Mouse (Mus musculus) c-Kit-negative CD71-positive TER-119-positive erythroid progenitor cells, embryonic 14.5 days (primary cell): ENCODE data around the gene Stx11.
A peak's percentile ranks its signal among the peaks of the same experiment; 100 is the strongest.

Experiments used
- DNase-seq: peaks from one replicate; pipeline ENCODE4 v3.0.0-alpha.2; 2013; ENCODE audit warnings: low read depth, low spot score

The Stx11 gene

DNA sequence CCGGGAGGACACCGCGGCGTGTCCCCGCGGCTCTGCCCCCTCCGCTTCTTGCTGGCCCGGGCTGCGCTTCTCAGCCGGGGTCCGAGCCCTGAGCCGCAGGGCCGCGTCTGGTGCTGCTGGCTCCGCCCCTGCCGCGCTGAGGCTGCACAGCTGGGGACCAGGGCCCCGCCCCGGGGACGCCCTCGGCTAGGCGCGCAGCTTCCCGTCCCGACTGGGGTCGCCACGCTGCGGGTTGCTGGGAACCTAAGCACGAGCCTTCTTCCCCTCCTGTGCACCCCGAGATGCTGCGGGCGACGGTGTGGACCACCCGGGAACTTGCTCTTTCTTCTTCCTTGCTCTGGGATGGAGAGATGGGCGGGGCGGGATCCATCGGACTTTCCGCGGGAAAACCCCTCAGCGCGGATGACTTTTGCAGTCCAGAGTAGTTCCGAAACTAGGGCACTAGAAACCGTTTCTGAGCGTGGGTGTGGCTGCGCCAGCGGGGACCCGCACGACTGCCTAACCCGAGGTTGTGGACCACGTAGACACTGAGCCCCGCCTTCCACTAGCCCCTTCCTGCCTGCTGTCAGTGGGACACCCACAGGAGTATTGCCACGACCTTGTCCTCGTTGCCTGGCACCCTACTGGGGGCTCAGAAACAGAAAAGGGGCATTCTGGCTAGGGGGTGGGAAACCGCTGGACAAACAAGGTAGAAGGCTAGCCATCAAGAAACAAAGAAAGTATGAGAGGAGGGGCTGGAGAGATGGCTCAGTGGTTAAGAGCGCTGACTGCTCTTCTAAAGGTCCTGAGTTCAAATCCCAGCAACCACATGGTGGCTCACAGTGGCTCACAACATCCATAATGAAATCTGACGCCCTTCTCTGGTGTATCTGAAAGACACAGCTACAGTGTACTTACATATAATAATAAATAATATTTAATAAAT lies at the start of gene Stx11:
Gene Stx11 (minus strand): TSS at position 148 of the 925 bp plus-strand sequence.
- peak; percentile 65 for DNase-seq

DNA sequence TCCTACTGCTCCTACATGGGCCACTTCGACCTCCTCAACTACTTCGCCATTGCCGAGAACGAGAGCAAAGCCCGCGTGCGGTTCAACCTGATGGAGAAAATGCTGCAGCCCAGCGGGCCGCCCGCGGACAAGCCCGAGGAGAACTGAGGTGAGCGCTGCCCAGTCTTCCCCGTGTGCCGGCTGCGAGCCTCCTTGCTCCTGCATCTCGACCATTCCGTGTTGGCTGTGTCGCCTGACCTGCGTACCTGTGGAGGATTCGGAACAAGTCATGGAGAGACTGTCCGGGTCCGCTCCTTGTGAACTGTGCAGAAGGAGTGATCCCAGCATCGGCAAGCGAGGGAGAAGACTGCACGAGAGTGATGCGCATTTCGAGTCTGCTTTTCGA lies 44.6 kb upstream of the Stx11 start:
- no peak for DNase-seq

DNA sequence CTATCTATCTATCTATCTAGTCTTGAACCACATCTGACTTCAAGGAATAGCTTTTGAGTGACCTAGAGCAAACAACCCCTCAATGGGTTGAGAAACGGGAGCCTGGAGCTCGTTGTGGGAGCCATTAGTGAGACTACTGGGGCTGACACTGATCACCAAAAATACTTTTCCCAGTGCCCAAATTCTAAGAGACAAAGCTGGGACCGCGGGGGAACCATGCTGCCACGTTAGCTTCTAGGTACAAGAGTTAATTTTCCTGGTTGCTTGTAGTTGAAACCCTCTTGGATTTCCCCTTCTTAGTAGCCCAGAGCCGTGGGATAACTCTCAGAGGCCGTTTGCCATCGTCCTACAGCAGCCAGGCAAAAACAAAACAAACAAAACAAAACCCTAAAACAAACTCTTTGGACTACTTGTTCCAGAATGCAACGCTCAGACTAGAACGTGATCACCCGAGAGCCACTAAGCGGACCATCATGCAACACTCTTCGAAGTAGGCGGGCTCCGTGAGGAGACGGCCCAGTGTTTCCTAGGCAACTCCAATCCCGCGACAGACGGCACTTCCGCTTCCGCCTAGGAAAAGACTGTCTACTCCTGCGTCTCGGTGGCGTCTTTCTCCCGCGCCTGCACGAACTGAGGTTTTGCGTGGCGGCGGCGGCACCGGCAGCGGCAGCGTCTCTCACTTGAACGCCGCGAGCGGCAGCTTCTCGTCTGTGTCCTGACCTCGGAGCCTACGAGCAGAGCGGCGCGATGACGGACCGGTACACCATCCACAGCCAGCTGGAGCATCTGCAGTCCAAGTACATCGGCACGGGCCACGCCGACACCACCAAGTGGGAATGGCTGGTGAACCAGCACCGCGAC lies 44.0 kb upstream of the Stx11 start:
- DNase-seq = peak; percentile 92

DNA sequence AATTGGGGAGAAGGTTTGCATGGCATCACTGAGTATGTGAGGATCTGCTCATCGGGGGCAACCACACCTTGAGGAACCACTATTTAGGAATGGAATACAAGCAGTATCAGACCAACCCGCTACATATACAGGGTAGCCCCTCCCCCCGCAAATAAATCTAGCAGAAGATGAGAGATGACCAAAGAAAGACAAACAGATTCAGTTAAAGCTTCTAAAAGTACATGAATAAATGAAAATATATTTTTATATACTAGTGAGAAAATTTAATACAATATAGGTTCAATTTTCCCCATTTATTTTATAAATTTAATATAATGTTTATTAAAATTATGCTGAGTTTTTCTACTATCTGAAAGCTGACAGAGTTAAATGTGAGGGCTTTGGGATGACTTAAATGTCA lies 40.9 kb upstream of the Stx11 start, which contains the start of gene Sf3b5:
Gene Sf3b5 (plus strand): TSS at position 301 of the 400 bp plus-strand sequence.
- DNase-seq = no peak

DNA sequence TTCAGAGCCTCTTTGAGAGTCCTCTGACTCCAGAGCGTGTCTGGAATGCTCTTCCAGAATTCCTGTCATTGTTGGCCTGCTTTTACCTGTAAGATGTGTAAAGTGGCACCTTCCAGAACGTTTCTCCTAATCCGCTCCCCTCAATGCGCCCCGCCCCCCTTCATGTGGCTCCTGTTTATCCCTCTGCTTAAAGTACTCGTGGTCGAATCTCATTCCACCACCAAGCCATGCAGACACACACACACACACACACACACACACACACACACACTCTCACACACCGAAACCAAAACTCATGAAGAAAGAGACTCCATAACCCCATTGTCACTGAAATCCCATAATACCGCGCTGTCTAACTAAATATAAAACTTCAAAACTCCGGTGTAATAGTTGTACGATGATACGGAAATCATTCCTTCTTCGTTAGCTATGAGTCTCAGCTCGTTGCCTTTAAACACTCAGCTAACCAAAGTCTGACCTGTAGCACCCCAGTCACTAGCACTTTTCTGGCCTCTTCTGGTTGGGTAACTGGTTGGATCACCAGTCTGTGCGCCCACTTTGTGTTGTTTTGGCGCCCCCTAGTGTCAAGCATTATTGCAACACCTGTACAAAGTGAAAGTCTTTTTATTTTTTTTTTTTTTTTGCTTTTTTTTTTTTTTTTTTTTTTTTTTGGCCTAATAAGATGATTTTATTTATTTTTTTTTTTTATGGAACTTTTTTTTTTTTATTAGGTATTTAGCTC lies 32.8 kb upstream of the Stx11 start:
- DNase-seq = peak; percentile 68

DNA sequence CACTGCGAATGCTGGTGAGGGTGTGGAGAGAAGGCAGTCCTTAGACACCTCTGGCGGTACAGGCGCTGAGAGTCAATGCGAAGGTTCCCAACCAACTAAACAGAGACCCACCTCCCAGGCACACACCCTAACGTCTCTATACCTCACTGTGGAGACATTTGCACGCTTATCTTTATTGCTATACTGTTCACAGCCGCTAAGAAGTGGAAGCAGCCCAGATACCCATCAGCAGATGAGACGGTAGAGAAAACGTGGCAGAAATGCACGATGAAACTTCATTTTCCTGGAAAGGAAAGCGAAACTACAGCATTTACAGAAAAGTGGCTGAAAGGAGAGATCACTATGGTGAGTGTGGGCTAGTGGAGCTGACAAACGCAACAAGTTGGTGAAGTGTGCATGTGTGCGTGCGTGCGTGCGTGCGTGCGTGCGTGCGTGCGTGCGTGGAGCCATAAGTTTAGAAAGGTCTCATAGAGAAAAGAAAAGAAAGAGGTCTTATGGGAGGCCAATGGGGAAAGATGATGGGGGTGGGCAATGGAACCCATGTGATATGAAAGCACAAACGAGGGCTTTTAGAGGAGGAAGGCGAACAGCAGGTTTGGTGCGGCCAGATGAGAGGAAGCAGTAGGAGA lies 29.4 kb upstream of the Stx11 start:
- no peak for DNase-seq

DNA sequence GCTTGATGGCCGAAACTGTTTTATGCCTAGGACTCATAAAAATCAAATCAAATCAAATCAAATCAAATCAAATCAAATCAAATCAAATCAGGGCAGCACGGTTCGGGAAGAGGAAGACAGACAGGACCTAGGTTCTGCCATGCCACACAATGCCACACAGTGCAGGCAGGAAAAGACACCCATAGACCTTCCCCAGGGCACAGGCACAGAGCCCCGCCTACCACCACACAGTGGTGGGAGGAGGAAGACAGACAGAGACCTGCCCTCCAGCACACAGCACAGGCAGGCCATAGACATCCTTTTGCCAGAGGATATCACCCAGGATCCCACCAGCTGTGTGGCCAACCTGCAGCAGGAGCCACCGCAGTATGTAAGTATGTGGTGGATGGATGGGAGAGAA lies 27.9 kb upstream of the Stx11 start:
- no peak for DNase-seq

DNA sequence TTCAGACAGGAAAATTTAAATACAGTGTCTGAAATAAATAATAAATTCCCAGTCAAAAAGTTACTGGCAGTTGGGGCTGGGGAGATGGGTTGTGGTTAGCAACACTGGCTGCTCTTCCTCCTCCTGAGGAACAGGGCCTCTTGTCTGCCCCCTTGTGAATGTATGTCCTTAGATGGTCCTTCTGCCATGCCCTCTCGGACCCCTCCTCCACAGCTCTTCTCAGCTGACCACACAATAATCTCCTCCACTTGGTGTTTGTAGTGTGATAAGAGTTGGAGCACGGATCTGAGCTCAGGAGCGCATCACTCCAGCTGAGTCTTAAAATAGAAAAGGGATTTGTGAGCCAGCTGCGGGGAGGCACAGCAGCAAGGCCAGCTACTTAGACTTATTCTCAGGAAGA lies 22.8 kb upstream of the Stx11 start:
- no peak for DNase-seq

DNA sequence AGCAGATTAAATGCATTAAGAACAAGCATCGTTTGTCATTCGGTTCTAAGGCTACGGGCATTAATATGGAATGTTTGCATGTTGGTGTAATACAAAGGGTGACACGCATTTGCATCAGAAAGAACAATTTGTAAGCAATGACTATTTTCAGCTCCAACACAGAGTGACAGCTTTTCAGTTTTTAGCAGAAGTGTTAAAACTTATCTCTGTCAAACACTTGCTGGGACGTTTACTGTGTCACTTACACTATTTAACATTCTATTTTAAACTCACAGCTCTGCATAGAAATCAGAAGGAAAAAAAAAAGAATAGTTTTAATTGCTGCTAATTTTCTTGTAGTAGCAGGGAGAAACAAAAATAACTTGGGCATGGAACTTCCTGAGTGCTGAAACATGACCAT lies 22.4 kb upstream of the Stx11 start:
- DNase-seq = no peak

DNA sequence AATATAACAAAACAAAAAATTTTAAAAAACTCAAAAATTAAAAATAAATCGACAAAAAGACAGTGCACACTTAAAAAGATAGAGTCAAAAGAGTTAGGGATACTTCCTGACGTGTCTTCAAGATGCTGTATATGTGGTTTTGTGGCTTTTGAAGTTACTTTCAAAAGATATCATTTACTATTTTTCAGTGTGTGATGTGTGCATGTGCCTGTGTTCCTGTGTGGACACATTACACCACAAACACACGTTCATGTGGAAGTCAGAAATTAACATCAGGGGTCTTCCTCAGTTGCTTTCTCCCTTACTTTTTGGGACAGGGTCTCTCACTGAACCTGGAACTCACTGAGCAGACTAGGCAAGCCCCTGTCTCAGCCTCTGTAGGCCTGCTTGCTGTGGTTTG lies 20.9 kb upstream of the Stx11 start:
- no peak for DNase-seq

DNA sequence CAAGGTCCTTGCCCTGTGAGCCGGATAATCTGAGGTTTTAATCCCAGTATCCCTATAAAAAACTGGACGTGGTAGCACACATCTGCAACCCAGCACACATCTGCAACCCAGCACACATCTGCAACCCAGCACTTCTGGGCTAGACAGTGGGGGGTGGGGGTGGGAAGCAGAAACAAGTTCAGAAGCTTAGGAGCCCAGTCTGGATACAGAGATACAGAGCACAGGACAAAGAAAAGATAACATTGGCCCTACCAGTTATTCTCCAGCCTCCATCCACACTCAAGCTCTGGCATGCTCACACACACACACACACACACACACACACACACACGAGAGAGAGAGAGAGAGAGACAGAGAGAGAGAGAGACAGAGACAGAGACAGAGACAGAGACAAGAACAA lies 19.4 kb upstream of the Stx11 start:
- no peak for DNase-seq

DNA sequence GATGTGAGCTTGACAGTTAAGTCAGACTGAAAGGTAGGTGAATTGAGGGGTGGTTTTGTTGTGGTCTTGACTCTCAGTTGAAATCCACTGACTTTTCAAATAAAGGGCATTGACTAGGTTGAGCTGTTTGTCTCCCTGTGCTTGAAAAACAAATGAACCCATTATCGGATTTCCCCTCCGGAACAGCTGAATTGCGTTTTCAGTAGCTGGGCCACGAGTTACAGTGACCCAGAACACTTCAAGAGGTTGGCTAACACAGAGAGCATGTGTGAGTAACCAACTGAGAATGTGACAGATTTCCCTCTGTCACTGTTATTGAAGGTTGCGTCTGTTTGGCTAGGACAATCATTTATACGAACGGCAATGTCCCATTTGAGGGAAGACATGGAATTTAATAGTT lies 17.0 kb upstream of the Stx11 start:
- no peak for DNase-seq

DNA sequence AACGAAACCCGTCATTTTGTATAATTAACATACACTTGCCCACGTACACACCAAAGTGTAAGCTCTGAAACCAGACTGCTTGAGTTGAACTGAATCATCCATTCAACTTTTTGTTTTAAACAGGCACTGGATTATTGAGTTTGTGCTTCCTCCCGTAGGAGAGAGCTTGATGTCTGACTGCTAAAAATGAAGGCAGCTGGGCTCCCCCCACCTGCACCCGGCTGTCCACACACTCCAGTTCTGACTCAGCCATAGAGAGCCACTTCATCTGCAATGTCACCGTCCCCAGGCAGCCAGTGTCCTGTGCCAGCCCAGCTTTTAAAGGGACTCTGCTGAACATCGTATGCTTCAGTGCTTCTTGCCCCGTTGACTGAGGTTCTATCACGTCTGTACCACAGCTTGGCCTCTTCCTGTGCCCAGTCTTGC lies 13.7 kb upstream of the Stx11 start:
- DNase-seq = no peak

DNA sequence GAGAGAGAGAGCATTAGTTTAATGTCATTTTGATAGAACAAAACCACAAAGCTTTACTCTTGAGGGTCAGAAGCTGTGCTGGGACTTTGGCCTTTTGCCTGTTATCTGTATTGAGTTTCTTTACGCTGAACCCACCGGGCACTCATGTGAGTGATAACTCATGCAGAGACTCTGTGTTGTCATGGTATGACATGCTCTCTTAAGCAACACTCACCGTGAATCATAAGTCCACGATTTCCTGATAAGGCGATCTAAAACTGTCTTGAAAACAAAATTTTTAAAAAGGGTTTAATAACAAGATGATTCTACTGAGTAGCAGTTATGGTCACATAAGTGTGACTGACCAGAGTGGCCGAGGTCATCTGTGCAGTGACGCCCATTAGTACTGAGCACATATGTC lies 12.5 kb upstream of the Stx11 start:
- no peak for DNase-seq

DNA sequence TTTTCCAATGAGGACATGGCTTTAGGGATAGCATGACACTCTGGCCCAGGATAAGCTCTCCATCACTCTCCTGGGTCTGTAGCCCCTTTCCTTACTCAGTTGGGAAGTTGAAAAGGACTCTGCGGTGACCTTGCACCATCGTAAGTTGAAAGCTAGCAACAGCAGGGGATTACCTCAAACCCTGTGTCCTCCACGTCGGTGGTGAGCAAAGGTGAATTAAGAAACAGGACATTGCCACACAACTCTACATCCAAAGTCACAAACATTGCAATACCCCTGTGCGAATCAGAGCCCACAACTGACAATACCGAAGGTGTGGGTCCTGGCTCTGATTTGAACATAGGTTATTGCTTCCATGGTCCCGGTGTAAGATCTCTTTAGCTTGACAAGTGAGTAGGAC lies 11.9 kb upstream of the Stx11 start:
- DNase-seq = no peak

DNA sequence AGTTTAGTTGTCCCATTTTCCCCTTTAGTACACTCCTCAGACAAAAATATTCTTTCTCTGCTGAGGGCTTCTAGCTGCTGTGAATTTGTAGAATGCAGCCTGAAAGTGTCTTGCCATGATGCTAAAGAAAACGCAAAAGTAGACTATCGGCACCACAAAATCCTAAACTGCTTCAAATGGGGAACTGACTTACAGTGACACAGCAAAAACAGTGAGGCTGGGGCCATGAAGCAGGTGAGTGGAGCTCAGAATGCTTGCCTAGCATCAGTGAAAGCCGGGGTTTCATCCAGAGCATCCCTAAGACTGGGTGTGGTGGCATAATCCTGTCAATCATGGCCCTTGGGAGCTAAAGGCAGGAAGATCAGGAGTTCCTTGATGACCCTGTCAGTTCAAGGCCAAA lies 11.4 kb upstream of the Stx11 start:
- DNase-seq = no peak

DNA sequence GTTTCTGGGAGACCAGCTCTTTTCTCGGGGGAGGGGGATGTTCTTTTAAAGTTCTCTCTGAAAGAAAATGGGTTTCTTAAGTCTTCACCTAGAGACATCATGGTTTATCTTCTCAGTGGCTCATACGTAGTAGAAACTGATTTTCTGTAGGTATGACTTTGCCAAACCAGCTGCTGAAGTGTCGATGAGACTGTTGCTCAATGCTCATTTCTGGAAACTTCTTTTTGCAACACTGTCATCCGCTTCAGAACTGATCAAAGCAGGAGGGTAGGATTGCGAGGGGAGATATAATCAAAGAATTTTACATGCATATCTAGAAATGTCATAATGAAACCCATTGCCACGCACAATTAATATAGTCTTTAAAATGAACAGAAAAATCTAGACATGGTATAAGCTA lies 10.5 kb upstream of the Stx11 start:
- no peak for DNase-seq

DNA sequence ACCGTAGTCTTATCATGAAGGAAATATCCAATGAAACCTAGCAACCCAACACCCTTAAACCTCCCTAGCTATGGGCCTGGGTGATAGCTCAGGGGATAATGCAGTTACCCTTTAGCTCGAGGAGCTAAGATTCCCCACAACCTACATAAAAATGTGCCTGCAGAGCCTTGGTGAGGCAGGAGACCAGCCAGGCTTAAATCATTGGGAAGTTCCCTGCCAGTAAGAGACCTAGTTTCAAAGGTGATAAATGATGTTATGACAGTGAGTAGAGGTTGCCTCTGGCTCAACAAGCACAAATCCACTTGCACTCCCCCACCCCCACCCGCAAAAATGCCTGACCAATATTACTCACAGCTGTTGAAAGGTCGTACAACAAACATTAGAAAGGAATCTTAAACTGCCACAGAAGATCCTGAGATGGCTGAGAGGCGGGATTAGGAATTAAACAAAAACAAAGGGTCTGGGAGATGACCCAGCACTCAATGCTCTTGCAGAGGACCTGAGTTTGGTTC lies 1.6 kb upstream of the Stx11 start:
- DNase-seq = no peak

DNA sequence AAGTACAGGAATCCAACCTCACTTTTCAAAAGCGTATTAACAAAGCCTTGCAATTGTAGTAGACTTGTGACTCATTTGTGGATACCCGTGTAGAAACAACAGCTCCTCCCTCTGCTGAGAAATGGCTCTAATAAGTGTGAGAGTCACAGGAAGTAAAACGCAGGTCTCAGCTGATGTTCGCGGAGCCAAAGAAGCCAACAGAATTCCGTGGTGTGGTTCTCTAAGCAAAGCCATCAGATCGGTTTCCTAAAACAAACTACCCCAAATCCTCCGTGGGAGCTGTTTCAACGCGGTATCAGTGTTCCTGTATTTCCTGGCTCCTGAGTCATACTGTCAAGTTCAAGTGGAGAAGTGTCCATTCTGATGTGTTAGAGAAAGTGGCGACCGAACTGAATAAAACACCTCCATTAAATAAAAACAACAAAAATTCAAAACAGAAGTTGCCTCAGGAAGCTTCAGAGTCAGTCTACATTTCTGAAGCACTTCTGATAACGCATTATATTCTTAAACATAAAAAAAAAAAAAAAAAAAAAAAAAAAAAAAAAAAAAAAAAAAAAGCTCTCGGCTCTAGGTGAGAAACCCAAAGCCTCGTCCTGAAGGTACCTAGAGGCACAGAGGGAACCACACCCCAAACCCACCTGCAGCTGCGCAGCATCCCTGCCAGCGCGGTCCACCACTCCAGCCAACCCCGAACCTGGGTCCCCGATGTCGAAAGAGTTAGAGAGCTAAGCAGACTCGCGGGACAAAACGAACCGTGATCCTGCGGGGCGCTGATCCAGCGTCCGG lies 543 bp downstream of the Stx11 start:
- DNase-seq = no peak

DNA sequence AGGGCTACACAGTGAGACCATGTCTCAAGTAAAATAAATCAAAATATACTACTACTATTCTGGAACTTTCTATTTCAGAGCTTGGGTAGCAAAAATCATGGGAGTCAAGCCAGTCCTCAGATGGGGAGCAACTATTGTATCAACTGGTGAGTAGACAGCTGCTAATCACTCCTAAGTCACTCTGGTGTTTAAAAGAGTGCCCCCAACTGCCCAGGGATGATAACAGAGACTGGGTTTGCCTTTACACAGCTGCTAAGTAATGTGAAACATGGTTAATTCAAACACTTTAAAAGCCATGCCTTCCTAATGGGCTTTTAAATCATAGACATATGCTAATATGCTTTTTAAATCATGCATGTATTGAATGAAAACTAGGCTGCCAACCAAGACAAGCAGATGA lies 1.9 kb downstream of the Stx11 start:
- DNase-seq = no peak
